Mouse (Mus musculus) embryonic fibroblast, embryonic 13.5 days (primary cell): ENCODE data around the gene Trhr2.

ENCODE experiments used
- CTCF ChIP-seq: IDR thresholded peaks from 2 replicates; pipeline ENCODE4 v1.5.1; 2011; ENCODE audit warnings: mild to moderate bottlenecking, control low read depth, low read length, moderate library complexity, borderline replicate concordance; ENCODE audit not compliant: insufficient read depth
- POLR2A ChIP-seq: IDR thresholded peaks from 2 replicates; pipeline ENCODE4 v1.6.1; 2011; ENCODE audit warnings: low read depth, mild to moderate bottlenecking, control low read depth, low read length, moderate library complexity

DNA sequence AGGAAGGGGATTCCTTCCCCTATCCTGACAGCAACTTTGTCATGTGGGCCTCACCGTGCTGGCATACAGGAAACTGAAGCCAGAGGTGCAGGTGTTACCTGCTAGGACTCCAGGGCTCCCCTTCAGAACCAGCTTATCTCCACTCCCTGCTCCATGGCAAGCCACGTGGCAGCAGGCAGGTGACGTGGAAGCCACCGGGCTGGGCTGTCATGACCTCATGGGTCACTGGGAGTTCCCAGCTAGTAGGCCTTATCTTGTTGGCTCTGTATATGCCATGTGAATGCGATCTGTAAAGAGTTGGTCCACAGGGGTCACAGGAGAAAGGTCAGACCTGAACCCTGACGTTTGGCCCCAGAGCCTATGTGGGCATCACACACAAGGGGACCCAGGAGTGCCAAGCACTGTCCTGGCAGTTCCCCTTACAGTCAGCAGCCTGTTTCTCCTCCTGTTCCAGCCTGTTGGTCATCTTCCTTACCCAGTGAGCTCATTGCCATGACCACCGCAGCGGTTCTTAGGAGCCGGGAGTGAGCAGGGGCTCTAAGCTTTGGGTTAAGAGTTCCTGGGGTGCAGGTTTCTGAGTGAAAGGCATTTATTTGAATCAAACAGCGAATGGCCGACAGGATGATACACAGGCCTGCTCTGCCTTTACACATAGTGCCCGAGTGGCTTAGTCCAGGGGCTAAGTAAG, 30.0 kb downstream of the Trhr2 start:
- no peak for TF ChIP-seq CTCF
- TF ChIP-seq POLR2A = no peak
